Mouse (Mus musculus) intestine, embryonic 15.5 days (tissue): ENCODE data around the gene Ccdc177. TPM values are rescaled to one million over a fixed set of nuclear protein-coding genes. Genes with fewer than 3 reads are reported as not detected.

Source experiments
- ATAC-seq: fragments of 200-750 bp; cut with Nextera tagmentation; 2 replicates; pipeline ENCODE4 v1.8.0; 2017; ENCODE audit warnings: moderate TSS enrichment, moderate library complexity
- H3K27ac ChIP-seq: fragments of 300-500 bp; sonication (generic); 2 replicates; pipeline ENCODE4 v1.5.1; 2015; ENCODE audit warnings: mild to moderate bottlenecking, inconsistent platforms
- H3K27me3 ChIP-seq: fragments of 300-500 bp; sonication (generic); replicated peaks from 2 replicates; pipeline ENCODE4 v1.6.1; 2015; ENCODE audit warnings: inconsistent platforms
- H3K36me3 ChIP-seq: fragments of 300-500 bp; sonication (generic); 2 replicates; pipeline ENCODE4 v1.6.1; 2015; ENCODE audit warnings: inconsistent platforms
- H3K4me1 ChIP-seq: fragments of 300-500 bp; sonication (generic); replicated peaks from 2 replicates; pipeline ENCODE4 v1.6.1; 2015; ENCODE audit warnings: inconsistent platforms
- H3K4me2 ChIP-seq: fragments of 300-500 bp; sonication (generic); replicated peaks from 2 replicates; pipeline ENCODE4 v1.6.1; 2015; ENCODE audit warnings: mild to moderate bottlenecking, inconsistent platforms
- H3K4me3 ChIP-seq: fragments of 300-500 bp; sonication (generic); replicated peaks from 2 replicates; pipeline ENCODE4 v1.5.1; 2015; ENCODE audit warnings: inconsistent platforms
- H3K9ac ChIP-seq: fragments of 300-500 bp; sonication (generic); 2 replicates; pipeline ENCODE4 v1.6.1; 2015; ENCODE audit warnings: inconsistent platforms
- H3K9me3 ChIP-seq: fragments of 300-500 bp; sonication (generic); 2 replicates; pipeline ENCODE4 v1.6.1; 2016; ENCODE audit warnings: inconsistent platforms
- WGBS: fragments of 180-500 bp; shearing (Covaris S2); methylation state at CpG from one replicate; pipeline ENCODE4 v1.1.7; 2015; 5-methylcytosine and 5-hydroxymethylcytosine counted together
- polyA plus RNA-seq: library from polyadenylated mRNA; unstranded; fragments of >200 nt; fragmentation: Nextera tagmentation; extraction: Ambion mirVana; gene quantifications from 2 replicates; pipeline ENCODE4 v1.2.1, GENCODE M21; 2015

Ccdc177 gene
- polyA plus RNA-seq, 1 experiment from 2014 or later = 0.15 TPM

DNA sequence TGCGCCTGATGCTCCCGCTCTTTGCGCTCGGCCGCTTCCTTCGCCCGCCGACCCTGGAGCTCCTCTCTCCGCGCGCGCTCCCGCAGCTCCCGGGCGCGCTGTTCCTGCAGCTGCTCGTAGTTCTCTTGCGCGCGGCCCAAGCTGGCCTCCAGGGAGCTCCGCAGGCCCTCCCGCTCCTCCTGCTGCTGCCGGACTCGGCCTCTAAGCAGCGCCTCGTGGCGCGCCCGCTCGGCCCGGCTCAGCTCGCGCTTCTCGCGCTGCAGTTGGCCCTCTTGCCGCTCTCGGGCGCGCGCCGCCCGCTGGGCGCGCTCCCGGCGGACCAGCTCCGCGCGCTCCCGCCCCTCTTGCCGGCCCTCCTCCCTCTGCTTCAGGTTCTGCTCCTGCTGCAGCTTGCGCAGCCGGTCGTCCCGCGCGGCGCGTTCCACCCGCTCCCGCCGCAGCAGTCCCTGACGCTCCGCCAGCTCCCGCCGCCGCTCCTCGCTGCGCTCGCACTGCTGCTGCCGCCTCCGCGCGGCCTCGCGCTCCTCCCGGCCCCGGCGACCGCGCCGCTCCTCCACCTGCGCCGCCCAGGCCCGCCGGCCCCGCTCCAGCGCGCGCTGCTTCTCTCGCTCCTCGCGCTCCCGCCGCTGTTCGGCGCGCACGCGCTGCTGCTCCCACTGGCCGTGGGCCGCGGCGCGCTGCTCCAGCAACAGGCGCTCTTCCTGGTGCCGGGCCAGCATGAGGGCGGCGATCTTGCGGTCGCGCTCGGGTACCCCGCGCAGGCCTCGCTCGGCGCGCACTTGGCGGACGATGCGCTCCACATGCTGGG, 2.5 kb downstream of the Ccdc177 start:
- peak overlapping the region; percentile 56 for H3K9ac ChIP-seq
- no peaks in the 10 kb centered on the region for H3K9me3 ChIP-seq
- H3K4me3 ChIP-seq = peak overlapping the region; percentile 62
- peaks cover 55% of the 10 kb centered on the region for H3K27me3 ChIP-seq
- H3K27ac ChIP-seq = peak overlapping the region; percentile 18; the same call in 1 of the 2 replicates
- H3K4me1 ChIP-seq = peaks cover 28% of the 10 kb centered on the region
- peak overlapping the region; percentile 99 for H3K4me2 ChIP-seq
- H3K36me3 ChIP-seq = no peaks in the 10 kb centered on the region
- ATAC-seq = peak; percentile 90
- under 1% methylated on average over 119 of the region's 122 CpGs for WGBS

GRCm38 (mm10) chr12:80751556-80751955, 8.9 kb downstream of the Ccdc177 start:
- H3K27ac ChIP-seq = no peak overlapping the region
- H3K36me3 ChIP-seq = no peaks in the 10 kb centered on the region
- H3K4me2 ChIP-seq = no peak overlapping the region
- H3K4me1 ChIP-seq = no peaks in the 10 kb centered on the region
- no peaks in the 10 kb centered on the region for H3K9me3 ChIP-seq
- H3K27me3 ChIP-seq = peaks cover 12% of the 10 kb centered on the region
- ATAC-seq = no peak
- no peak overlapping the region for H3K9ac ChIP-seq
- WGBS = 84% methylated on average over 6 of the region's 6 CpGs
- H3K4me3 ChIP-seq = no peak overlapping the region

DNA sequence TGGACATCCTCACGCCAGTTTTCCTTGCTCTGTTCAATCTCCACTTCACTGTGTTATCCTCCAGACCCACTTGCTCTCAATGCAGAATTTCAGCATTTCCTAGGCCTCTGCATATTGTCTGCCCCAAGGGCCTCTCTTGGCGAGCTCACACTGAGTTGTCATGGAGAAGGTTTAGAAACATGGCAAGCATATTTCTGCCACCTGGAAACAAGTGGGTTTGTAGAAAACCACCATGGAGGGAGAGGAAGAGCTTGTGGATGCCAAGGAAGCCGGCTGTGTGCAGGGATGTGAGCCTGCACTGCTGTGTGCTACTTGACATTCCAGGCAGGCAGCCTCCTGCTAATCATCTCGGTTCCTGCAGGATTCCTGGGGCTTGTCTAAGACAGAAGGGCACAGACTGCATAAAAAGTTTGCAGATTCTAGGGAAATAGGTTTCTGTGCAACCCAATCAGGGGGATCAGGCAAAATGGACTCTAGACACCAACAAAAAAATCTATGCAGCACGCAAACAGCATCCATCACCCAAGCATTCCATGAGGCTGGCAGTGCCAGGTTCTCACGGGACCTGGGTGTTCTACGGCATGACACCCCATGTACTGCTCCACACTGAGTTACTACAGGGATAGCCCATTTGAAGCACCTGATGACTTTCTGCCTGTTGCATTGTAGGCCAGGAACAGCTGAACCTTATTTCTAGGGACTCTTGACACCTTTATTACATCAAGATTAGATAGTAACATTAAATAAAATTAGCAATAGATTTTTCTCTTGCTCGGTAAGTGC, 14.3 kb downstream of the Ccdc177 start:
- no peaks in the 10 kb centered on the region for H3K27me3 ChIP-seq
- H3K4me3 ChIP-seq = no peak overlapping the region
- no peak for ATAC-seq
- H3K36me3 ChIP-seq = no peaks in the 10 kb centered on the region
- WGBS = 54% methylated on average over 8 of the region's 8 CpGs
- H3K9me3 ChIP-seq = no peaks in the 10 kb centered on the region
- no peak overlapping the region for H3K27ac ChIP-seq
- no peaks in the 10 kb centered on the region for H3K4me1 ChIP-seq
- no peak overlapping the region for H3K9ac ChIP-seq
- H3K4me2 ChIP-seq = no peak overlapping the region

GRCm38 (mm10) chr12:80744614-80745013, 15.9 kb downstream of the Ccdc177 start:
- no peak overlapping the region for H3K4me3 ChIP-seq
- no peaks in the 10 kb centered on the region for H3K36me3 ChIP-seq
- no peak overlapping the region for H3K27ac ChIP-seq
- no peak for ATAC-seq
- no peak overlapping the region for H3K9ac ChIP-seq
- 70% methylated on average over 1 of the region's 1 CpGs for WGBS
- H3K4me1 ChIP-seq = no peaks in the 10 kb centered on the region
- no peaks in the 10 kb centered on the region for H3K27me3 ChIP-seq
- H3K4me2 ChIP-seq = no peak overlapping the region
- H3K9me3 ChIP-seq = no peaks in the 10 kb centered on the region

DNA sequence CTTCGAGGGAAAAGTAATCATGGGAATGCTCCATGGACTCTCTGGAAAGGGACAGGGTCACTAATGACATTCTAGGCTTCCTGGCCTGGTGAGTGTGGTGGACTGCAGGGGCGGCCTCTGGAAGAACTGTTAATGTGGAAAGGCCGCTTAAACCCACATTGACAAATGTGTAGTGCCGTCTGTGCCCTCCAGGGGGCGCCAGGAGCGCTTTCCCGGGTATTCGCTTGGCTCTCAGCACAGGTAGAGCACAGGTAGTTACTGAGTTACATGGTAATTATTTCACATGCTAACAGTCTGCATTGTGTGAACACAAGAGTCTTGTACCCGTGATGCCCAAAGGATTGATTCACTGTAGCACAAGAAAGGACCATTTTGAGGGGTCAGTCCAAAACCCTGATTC, 21.0 kb downstream of the Ccdc177 start:
- Histone ChIP-seq H3K36me3 (no peaks in the 10 kb centered on the region), H3K27me3 (no peaks in the 10 kb centered on the region), H3K4me1 (no peaks in the 10 kb centered on the region; the same call in 1 of the 2 replicates), H3K9ac (no peak overlapping the region), H3K4me2 (no peak overlapping the region), H3K4me3 (no peak overlapping the region), H3K27ac (no peak overlapping the region), H3K9me3 (no peaks in the 10 kb centered on the region)
- no peak for ATAC-seq
- 32% methylated on average over 9 of the region's 9 CpGs for WGBS

DNA sequence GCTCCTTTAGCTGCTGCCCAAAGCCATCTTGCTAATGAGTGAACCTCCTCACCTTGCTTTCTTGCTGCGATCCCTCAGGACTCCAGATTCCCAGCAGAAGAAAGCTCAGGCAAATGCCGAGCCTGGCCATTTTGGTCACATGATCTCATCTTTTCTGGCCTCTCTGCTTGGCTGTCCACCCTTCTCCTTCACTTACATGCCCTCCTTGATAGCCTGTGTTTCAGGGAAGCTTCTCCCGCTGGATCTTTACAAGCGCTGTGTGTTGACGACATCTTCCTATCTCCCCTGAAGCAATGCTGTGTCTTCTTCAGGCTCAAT, 23.2 kb downstream of the Ccdc177 start:
- Histone ChIP-seq H3K9ac (no peak overlapping the region), H3K4me1 (no peaks in the 10 kb centered on the region; the same call in 1 of the 2 replicates), H3K27ac (no peak overlapping the region), H3K4me2 (no peak overlapping the region), H3K9me3 (no peaks in the 10 kb centered on the region), H3K4me3 (no peak overlapping the region), H3K36me3 (no peaks in the 10 kb centered on the region), H3K27me3 (no peaks in the 10 kb centered on the region)
- 65% methylated on average over 5 of the region's 5 CpGs for WGBS
- no peak for ATAC-seq

- Histone ChIP-seq H3K4me3 (no peak overlapping the region), H3K9ac (no peak overlapping the region), H3K9me3 (no peaks in the 10 kb centered on the region), H3K4me1 (no peaks in the 10 kb centered on the region; the same call in 1 of the 2 replicates), H3K27ac (no peak overlapping the region), H3K27me3 (no peaks in the 10 kb centered on the region), H3K4me2 (no peak overlapping the region), H3K36me3 (no peaks in the 10 kb centered on the region)
- peak; percentile 41; the same call in 1 of the 2 replicates for ATAC-seq
- WGBS = 27% methylated on average over 13 of the region's 13 CpGs
These were observed 23.8 kb downstream of the Ccdc177 start for GRCm38 (mm10) chr12:80736464-80737282.

GRCm38 (mm10) chr12:80734526-80735470, 25.7 kb downstream of the Ccdc177 start:
- H3K9ac ChIP-seq = no peak overlapping the region
- H3K4me1 ChIP-seq = no peaks in the 10 kb centered on the region; the same call in 1 of the 2 replicates
- H3K4me2 ChIP-seq = no peak overlapping the region
- H3K27ac ChIP-seq = no peak overlapping the region
- H3K4me3 ChIP-seq = no peak overlapping the region
- WGBS = 58% methylated on average over 13 of the region's 13 CpGs
- H3K36me3 ChIP-seq = no peaks in the 10 kb centered on the region
- H3K27me3 ChIP-seq = no peaks in the 10 kb centered on the region
- H3K9me3 ChIP-seq = no peaks in the 10 kb centered on the region
- no peak for ATAC-seq

- WGBS = 7% methylated on average over 9 of the region's 9 CpGs
- no peak overlapping the region for H3K9ac ChIP-seq
- H3K4me1 ChIP-seq = no peaks in the 10 kb centered on the region; the same call in 1 of the 2 replicates
- peak; percentile 81 for ATAC-seq
- no peak overlapping the region for H3K4me3 ChIP-seq
- no peaks in the 10 kb centered on the region for H3K27me3 ChIP-seq
- H3K27ac ChIP-seq = no peak overlapping the region
- H3K9me3 ChIP-seq = no peaks in the 10 kb centered on the region
- H3K4me2 ChIP-seq = 0 out of 2 replicates have a peak overlapping the region, but pooled peaks have one; percentile 24
- no peaks in the 10 kb centered on the region for H3K36me3 ChIP-seq
These were observed 29.9 kb downstream of the Ccdc177 start for GRCm38 (mm10) chr12:80730567-80730966.

DNA sequence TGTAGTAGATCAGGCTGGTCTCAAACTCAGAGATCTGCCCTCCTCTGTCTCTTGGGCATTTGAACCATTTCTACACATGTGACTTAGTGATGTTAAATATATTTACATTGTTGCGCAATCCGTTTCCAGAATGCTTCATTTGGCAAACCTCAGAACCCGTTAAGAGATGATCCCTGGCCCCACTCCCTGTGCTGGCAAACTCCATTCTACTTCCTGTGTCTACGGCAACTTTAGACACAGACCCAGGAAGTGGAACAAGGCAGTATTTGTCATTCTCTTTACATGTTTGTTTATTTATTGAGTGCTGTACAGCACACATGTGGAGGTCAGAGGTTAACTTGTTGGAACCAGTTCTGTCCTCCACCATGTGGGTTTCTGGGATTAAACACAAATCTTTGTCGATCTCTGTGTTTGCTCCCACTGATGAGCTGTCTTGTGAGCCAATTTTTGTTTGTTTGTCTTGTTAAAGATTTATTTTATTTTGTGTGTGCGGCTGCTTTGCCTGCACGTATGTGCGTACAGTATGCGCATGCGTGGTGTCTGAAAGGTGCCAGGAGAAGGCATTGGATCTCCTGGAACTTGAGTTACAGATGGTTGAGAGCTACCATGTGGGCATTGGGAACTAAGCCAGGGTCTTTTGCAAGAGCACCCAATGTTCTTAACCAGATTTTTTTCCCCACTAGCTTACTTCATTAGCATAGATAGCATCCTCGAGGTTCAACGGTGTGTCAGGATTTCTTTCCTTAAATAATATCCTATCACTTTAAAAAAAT, 30.5 kb downstream of the Ccdc177 start:
- Histone ChIP-seq H3K4me2 (no peak overlapping the region), H3K27me3 (no peaks in the 10 kb centered on the region), H3K27ac (no peak overlapping the region), H3K36me3 (no peaks in the 10 kb centered on the region), H3K9ac (no peak overlapping the region), H3K9me3 (no peaks in the 10 kb centered on the region), H3K4me3 (no peak overlapping the region), H3K4me1 (no peaks in the 10 kb centered on the region; the same call in 1 of the 2 replicates)
- WGBS = 76% methylated on average over 12 of the region's 12 CpGs
- no peak for ATAC-seq

DNA sequence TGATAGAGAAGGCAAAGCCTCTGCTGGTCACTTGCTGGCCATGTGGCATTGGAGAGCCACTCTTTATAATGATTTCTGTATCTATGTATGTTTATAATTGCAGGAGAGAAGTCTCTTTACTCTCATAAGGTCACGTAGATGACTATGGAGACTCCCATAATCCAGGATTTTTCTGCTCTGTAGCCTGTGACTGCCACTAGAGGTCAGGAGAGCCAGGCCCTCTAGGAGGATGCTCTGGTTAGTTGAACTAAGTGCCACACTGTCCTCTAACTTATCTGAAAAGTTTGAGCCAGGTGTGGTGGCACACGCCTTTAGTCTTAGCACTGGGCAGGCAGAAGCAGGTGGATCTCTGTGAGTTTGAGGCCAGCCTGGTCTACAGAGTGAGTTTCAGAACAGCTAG, 31.7 kb downstream of the Ccdc177 start:
- Histone ChIP-seq H3K4me2 (no peak overlapping the region), H3K27ac (no peak overlapping the region), H3K9me3 (no peaks in the 10 kb centered on the region), H3K36me3 (no peaks in the 10 kb centered on the region), H3K4me3 (no peak overlapping the region), H3K27me3 (no peaks in the 10 kb centered on the region), H3K4me1 (no peaks in the 10 kb centered on the region; the same call in 1 of the 2 replicates), H3K9ac (no peak overlapping the region)
- 51% methylated on average over 2 of the region's 2 CpGs for WGBS
- no peak for ATAC-seq
